Mouse (Mus musculus) spleen, adult 2 months (tissue): ENCODE measurements around the gene Usp8.

ENCODE experiments used
- CTCF ChIP-seq: fragments of 200-500 bp; IDR thresholded peaks from 2 replicates; pipeline ENCODE4 v1.5.1; 2011; ENCODE audit warnings: mild to moderate bottlenecking, inconsistent platforms; ENCODE audit not compliant: insufficient read depth, insufficient read length, insufficient replicate concordance; ENCODE audit errors: extremely low read depth
- POLR2A ChIP-seq: fragments of 200-500 bp; IDR thresholded peaks from 2 replicates; pipeline ENCODE4 v1.6.1; 2011; ENCODE audit warnings: low read depth, low read length, inconsistent platforms

- no peak for TF ChIP-seq POLR2A
- TF ChIP-seq CTCF, result no peak
Observed at GRCm38 (mm10) chr2:126695285-126695684, 11.8 kb upstream of the Usp8 start.
